Mouse (Mus musculus) thymus, postnatal 0 days (tissue): Measurements from ENCODE around the gene Rab5b. TPM values are rescaled to one million over a fixed set of nuclear protein-coding genes. Genes with fewer than 3 reads are reported as not detected.

Source experiments
- DNase-seq: peaks from one replicate; pipeline ENCODE4 v3.0.0-alpha.2; 2015; ENCODE audit warnings: low spot score
- polyA plus RNA-seq: library from polyadenylated mRNA; unstranded; fragments of >200 nt; fragmentation: Nextera tagmentation; extraction: Ambion mirVana; gene quantifications from 2 replicates; pipeline ENCODE4 v1.2.1, GENCODE M21; 2015

Rab5b gene
- polyA plus RNA-seq, 1 experiment from 2014 or later: 46.5 TPM

- no peak for DNase-seq
Measured at GRCm38 (mm10) chr10:128699611-128700010, 3.5 kb upstream of the Rab5b start.

DNA sequence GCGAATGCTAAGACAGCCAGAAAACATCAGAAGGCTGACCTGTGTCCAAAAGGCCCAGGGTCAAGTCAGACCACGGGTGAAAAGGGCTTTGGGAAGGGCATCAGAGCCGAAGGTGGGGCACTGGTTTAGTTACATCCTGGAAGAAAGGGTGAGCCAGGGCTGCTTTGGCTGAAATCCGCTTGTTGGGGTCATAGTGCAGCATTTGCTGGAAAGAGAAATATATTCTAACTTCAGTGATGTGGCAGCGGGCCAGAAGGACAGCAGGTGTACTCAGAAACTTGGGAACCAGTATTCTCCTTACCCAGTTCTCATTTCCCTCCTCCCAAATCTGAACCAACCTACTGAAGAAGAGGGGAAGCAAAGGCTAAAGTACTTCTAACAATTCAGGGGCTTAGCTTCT, 2.9 kb upstream of the Rab5b start:
- DNase-seq: no peak

DNA sequence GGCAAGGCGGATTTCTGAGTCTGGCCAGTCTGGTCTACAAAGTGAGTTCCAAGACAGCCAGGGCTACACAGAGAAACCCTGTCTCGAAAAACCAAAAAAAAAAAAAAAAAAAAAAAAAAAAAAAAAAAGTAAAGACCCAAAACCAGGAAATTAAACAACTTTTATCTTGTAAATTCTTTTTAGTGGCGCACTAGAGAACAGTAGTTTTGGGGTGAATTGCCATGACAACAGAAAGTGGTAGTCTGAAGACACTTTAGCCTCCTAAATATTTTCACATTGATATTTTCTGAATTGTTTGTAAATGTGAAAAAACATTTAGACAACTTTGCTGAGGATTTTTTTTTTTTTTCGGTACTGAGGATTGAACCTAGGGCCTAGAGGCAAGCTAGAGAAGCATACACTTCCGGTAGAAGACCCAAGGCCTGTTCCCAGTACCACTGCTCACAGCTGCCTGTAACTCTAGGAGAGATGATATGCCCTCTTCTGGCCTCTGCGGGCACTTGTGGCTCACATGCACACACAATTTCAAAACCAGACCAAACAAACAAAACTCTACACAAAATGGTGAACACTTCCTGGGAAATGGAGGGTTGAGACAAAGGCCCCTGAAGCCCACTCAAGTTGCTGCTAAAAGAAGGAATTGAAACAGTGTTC, 1.1 kb upstream of the Rab5b start:
- DNase-seq: peak; percentile 14

GRCm38 (mm10) chr10:128695411-128695991, 563 bp downstream of the Rab5b start:
- DNase-seq: no peak

GRCm38 (mm10) chr10:128674469-128675008, 21.5 kb downstream of the Rab5b start:
- DNase-seq: peak; percentile 65

GRCm38 (mm10) chr10:128673763-128674468, 22.1 kb downstream of the Rab5b start, which contains the start of gene Suox:
TSS of gene Suox (minus strand) at chr10:128674073.
- DNase-seq: peak; percentile 91

DNA sequence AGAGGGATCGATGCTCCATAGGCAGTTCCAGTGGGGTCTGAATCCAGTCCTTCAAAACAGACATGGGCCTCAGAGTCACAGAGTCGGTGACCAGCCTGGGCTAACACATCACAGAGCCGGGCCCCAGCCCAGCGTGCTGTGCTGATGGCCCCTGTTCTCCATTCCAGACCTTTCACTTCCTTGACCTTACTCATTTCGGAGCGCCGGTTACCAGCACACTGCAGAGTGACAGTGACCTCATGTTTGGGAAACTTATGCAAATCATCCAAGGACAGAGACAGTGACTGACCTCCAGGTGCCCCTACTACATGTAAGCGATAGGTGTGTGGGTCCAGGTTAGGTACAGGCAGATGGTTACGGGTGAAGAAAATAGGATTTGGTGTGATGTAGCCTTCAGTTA, 24.9 kb downstream of the Rab5b start:
- DNase-seq: no peak

- peak; percentile 64 for DNase-seq
Measured at GRCm38 (mm10) chr10:128668790-128669672, 27.0 kb downstream of the Rab5b start.

GRCm38 (mm10) chr10:128665806-128666205, 30.3 kb downstream of the Rab5b start:
- no peak for DNase-seq

DNA sequence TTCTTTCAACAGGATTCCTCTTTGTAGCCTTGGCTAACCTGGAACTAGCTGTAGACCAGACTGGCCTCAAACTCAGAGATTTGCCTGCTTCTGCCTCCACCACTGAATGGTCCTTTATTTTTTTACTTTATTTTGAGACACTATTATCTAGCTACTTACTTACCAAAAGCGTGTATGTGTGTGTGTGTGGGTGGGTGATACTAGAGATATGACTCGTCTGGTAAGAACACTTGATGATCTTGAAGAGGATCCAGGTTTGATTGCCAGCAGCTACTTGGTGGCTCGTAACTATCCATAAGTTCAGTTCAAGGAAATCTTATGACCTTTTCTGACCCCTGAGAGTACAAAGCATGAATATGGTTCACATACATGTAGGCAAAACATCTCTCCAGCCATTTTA, 30.8 kb downstream of the Rab5b start:
- DNase-seq: no peak

DNA sequence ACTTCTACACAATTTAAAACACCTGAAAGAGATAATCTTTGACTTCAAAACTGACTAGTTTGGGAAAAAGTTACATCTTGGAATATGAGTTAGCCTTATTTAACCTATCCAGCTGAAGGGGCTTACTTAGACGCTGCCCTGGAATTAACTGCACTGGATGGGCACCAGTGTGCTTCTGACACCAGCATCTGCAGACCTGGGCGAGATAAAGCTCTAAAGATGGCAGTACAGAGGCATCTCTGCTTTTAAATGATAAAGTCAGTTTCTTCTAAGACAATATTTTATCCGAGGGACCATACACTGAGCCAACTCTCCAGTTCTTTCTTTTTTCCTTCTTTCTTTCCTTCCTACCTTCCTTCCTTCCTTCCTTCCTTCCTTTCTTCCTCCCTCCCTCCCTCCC, 31.3 kb downstream of the Rab5b start:
- DNase-seq: no peak

DNA sequence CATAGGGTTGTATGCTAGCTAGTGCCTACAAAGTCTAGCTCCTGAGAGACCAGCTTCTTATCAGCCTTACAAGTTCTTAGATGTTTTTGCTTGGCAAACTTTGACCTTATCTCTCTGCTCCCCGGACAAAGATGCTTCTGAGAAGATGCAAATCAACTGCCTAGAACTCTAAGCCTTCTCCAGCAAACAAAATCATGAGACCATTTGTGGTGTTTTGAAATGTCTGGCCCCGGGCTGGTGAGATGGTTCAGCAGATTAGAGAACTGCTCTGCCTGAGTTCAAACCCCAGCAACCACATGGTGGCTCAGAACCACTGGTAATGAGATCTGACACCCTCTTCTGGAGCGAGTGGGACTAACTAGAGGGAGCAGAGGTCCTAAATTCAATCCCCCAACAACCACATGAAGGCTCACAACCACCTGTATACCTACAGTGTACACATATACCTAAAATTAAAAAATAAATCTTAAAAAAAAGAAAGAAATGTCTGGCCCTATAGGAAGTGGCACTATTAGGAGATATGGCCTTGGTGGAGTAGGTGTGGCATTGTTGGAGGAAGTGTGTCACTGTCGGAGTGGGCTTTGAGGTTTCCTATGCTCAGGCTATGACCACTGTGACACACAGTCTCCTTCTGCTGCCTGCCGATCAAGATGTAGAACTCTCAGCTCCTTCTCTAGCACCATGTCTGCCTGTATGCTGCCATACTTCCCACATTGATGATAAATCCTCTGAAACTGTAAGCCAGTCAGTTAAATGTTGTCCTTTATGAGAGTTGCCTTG, 32.4 kb downstream of the Rab5b start:
- no peak for DNase-seq

DNA sequence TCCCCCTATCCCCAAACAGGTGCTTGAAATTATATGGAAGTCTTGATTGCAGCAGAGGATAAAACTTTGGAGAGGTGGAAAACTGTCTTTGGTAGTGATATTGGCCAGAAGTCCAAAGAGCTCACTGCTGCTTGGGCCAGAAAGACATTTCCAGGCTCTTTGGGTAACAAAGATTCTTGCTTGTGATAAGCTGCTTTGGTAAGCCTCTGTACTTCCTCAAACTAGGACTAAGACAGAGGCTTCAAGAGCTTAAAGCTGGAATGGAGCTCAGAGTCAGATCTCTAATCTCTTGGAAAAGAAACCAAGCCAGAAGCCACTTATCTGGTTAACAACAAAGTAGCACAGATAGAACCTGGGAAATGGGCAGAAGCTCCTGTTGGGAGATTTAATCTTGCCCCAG, 33.6 kb downstream of the Rab5b start:
- DNase-seq: no peak

DNA sequence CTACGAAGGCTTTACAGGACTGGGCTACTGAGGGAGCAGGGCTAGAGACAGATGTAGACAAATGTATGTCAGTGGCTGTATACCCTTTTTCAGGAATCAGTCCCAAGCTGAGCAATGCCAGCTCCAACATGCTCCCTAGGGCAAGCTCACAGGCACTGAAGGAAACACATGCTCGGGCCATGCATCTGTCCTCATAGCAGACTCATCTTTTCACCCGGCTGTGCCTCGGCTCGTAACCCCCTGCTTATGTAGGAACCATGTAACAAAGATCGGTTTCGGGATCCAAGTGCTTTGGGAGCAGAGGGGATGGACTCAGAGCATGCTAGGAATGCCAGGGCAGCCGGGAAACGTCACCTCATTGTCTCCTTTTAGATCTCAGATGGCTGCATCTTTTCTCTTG, 36.6 kb downstream of the Rab5b start:
- DNase-seq: no peak

- no peak for DNase-seq
Measured at GRCm38 (mm10) chr10:128657844-128658243, 38.2 kb downstream of the Rab5b start.

- DNase-seq: no peak
Measured at GRCm38 (mm10) chr10:128656731-128657130, 39.3 kb downstream of the Rab5b start.

DNA sequence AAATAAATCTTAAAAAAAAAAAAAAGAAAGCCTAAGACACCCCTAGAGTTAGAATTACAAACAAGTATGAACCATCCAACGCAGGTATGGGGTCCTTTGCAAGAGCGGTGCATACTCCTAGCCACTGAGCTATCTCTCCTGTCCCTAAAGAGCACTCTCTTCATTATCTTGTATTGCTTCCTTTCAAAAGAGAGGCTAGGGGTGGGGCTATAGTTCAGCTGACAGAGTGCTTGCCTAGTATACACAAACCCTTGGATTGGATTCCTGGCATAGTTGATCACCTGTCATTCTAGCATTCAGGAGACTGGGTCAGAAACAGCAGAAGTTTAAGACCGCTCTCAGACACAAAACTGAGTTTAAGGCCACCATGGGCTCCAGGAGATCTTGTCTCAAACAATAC, 40.8 kb downstream of the Rab5b start:
- no peak for DNase-seq

- no peak for DNase-seq
Measured at GRCm38 (mm10) chr10:128653866-128654265, 42.2 kb downstream of the Rab5b start.

DNA sequence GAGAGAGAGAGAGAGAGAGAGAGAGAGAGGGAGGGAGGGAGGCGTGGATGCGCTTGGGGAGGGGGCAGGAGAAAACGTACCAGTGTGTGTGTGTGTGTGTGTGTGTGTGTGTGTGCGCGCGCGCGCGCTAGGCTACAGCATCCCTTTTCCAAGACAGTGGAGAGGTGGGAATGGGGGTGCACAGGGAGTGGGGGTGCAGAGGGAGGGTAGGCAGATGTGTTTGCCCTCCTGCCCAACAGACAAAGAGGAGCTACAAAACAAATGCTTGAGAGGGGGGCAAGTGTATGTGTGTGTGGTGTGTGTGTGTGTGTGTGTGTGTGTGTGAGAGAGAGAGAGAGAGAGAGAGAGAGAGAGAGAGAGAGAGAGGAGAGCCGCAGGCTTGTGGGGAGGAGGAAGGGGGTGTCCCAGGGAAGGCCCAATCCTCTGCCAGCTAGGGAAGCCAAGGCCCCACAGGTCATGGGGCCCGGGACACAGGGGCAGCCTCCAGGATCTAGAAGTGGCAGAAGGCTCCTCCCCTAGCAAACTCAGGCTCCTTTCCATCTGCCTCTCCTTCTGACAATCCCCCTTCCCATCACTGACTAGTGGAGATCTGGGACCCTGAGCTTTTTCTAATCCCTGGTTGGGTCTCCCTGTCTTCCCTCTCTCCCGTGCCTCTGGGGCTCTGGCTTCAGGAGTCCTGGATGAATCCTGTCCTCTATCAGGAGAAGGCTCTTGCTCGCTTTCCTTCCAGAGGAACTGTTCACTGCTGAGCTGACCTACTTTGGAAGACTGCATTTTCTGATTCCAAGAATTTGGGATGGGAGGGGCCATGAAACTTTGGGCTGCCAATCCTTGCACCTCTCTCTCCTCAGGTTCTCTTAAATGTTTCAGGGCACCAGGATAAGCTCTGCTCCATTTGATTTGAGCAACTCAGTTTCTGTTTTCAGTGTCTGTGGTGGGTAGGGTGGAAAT, 49.6 kb downstream of the Rab5b start:
- peak; percentile 40 for DNase-seq
